ENCODE assay signal across 9 mouse cellular contexts in the genomic region with DNA sequence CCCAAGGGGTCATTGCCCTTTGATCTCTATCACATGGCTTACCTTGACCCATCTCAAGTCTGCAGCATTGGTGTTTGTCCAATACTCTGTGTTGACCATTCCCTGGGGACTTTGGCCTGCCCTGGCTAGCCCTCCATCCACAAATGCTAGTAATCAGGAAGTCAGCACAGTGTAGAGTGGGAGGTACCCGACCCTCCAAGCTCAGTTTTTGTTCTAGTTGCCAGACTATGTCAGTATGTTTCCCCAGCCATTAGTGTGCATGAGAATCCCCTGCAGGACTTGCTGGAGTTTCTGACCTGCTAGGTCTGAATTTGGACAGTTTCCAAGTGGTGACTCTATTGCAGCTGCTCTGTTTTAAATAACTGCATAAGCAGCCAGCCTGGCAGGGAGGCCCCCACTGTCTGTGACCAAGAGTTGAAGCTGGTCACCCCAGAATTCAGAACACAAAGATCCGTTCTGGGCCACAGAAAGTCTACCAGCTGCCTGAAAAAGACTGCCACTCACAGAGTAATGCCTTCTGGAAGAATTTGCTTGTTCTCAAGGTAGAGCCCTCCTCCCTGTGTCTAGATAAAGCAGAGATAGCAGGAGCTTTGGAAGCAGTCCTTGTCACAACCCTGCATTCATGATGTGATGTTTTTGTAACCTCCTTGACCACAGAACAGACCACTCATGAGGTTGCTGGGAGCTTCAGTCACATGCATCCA.
DNase-seq lines count a peak whose midpoint lies in the region; ATAC-seq and TF ChIP-seq lines count a peak whose summit lies in the region.
"Had no signal": no experiment of that assay in that cellular context is flagged by ENCODE, and none has a peak within 500 bp of the region (broad histone marks: within the 10 kb centered on the region; RNA-seq: fewer than 3 reads in every experiment).

No protein-coding gene starts in this region.

- H3K4me2 ChIP-seq in limb, embryonic 11.5 days (ENCODE audit: low read depth, severe bottlenecking), result no peak overlapping the region
- H3K4me2 ChIP-seq in forebrain, embryonic 15.5 days (replicated peaks), result no peak overlapping the region
- H3K4me2 ChIP-seq in midbrain, postnatal 0 days (ENCODE audit: low read depth, low read length, poor library complexity, severe bottlenecking), result no peak overlapping the region

- H3K36me3 ChIP-seq in limb, embryonic 11.5 days (ENCODE audit: control insufficient read depth, insufficient read depth, low read length), result no peaks in the 10 kb centered on the region
- no peaks in the 10 kb centered on the region for H3K36me3 ChIP-seq in limb, embryonic 10.5 days
- H3K36me3 ChIP-seq in forebrain, embryonic 15.5 days, result no peaks in the 10 kb centered on the region
- no peaks in the 10 kb centered on the region for H3K36me3 ChIP-seq in midbrain, postnatal 0 days (ENCODE audit: insufficient read depth, low read length)

- peaks cover 3% of the 10 kb centered on the region for H3K4me1 ChIP-seq in limb, embryonic 11.5 days (ENCODE audit: control insufficient read depth, insufficient read depth, low read length)
- H3K4me1 ChIP-seq in limb, embryonic 10.5 days, result peaks cover 16% of the 10 kb centered on the region
- H3K4me1 ChIP-seq in forebrain, embryonic 15.5 days, result peaks cover 11% of the 10 kb centered on the region
- no peaks in the 10 kb centered on the region; the same call in 1 of the 2 replicates for H3K4me1 ChIP-seq in midbrain, postnatal 0 days (ENCODE audit: insufficient read depth, low read length)

- no peak overlapping the region for H3K4me3 ChIP-seq in limb, embryonic 11.5 days (ENCODE audit: low read depth, low read length)
- H3K4me3 ChIP-seq in limb, embryonic 10.5 days, result no peak overlapping the region
- H3K4me3 ChIP-seq in forebrain, embryonic 15.5 days, result no peak overlapping the region
- no peak overlapping the region for H3K4me3 ChIP-seq in midbrain, postnatal 0 days (ENCODE audit: low read depth, low read length)

- H3K9ac ChIP-seq in limb, embryonic 11.5 days (ENCODE audit: low read length), result no peak overlapping the region
- H3K9ac ChIP-seq in forebrain, embryonic 15.5 days (replicated peaks), result no peak overlapping the region
- H3K9ac ChIP-seq in midbrain, postnatal 0 days (replicated peaks; ENCODE audit: low read length, poor library complexity, severe bottlenecking), result no peak overlapping the region

- 61% methylated on average over 2 of the region's 2 CpGs for WGBS in limb, embryonic 11.5 days
- 65% methylated on average over 2 of the region's 2 CpGs for WGBS in limb, embryonic 10.5 days
- 16% methylated on average over 2 of the region's 2 CpGs for WGBS in forebrain, embryonic 15.5 days
- WGBS in midbrain, postnatal 0 days, result 29% methylated on average over 2 of the region's 2 CpGs

- H3K9me3 ChIP-seq in limb, embryonic 11.5 days (ENCODE audit: control insufficient read depth, low read length), result no peaks in the 10 kb centered on the region
- no peaks in the 10 kb centered on the region for H3K9me3 ChIP-seq in limb, embryonic 10.5 days (replicated peaks)
- no peaks in the 10 kb centered on the region for H3K9me3 ChIP-seq in forebrain, embryonic 15.5 days
- no peaks in the 10 kb centered on the region for H3K9me3 ChIP-seq in midbrain, postnatal 0 days (ENCODE audit: low read length)

- no peak overlapping the region for H3K27ac ChIP-seq in limb, embryonic 11.5 days (replicated peaks; ENCODE audit: low read depth, low read length)
- H3K27ac ChIP-seq in limb, embryonic 10.5 days, result no peak overlapping the region
- no peak overlapping the region for H3K27ac ChIP-seq in forebrain, embryonic 15.5 days (replicated peaks)
- no peak overlapping the region for H3K27ac ChIP-seq in midbrain, postnatal 0 days (ENCODE audit: low read depth, low read length)
- H3K27ac ChIP-seq: macrophage had no signal

- TF ChIP-seq CTCF in midbrain, postnatal 0 days (IDR thresholded peaks at IDR 0.05), result no peak

- H3K27me3 ChIP-seq in limb, embryonic 11.5 days (ENCODE audit: control insufficient read depth, insufficient read depth, low read length), result no peaks in the 10 kb centered on the region
- H3K27me3 ChIP-seq in limb, embryonic 10.5 days (ENCODE audit: low read depth, poor library complexity, severe bottlenecking), result no peaks in the 10 kb centered on the region
- H3K27me3 ChIP-seq in forebrain, embryonic 15.5 days, result no peaks in the 10 kb centered on the region
- H3K27me3 ChIP-seq in midbrain, postnatal 0 days (ENCODE audit: insufficient read depth, low read length), result no peaks in the 10 kb centered on the region

- no peak for ATAC-seq in limb, embryonic 11.5 days (ENCODE audit: insufficient number of reproducible peaks, low FRiP score, low TSS enrichment, low read depth)
- peak; percentile 80 for ATAC-seq in forebrain, embryonic 15.5 days (replicated peaks)
- ATAC-seq in midbrain, postnatal 0 days (ENCODE audit: low FRiP score), result no peak
- ATAC-seq in granulocyte monocyte progenitor cell, adult 5-6 weeks (replicated peaks; ENCODE audit: poor library complexity, severe bottlenecking), result no peak
- ATAC-seq in megakaryocyte-erythroid progenitor cell, adult 5-6 weeks (replicated peaks; ENCODE audit: low FRiP score, low TSS enrichment, poor library complexity, severe bottlenecking), result no peak
- ATAC-seq: activated CD4-positive, CD25-positive, alpha-beta regulatory T cell, adult 4 months had no signal

- peak; percentile 20 for DNase-seq in limb, embryonic 11.5 days (ENCODE audit: low spot score)
- DNase-seq in limb, embryonic 10.5 days (ENCODE audit: low spot score), result no peak
- peak; percentile 89 for DNase-seq in kidney, adult 9 months
- DNase-seq in midbrain, postnatal 0 days (ENCODE audit: low spot score), result peak; percentile 44
